Mouse (Mus musculus) hindbrain, embryonic 15.5 days (tissue): Measurements from ENCODE around the gene Zfp454. TPM values are rescaled to one million over a fixed set of nuclear protein-coding genes. Genes with fewer than 3 reads are reported as not detected.
A peak's percentile ranks its signal among the peaks of the same experiment; 100 is the strongest.

Source experiments
- ATAC-seq: fragments of 200-750 bp; cut with Nextera tagmentation; 2 replicates; pipeline ENCODE4 v1.8.0; 2017; ENCODE audit warnings: low read depth, moderate number of reproducible peaks, moderate TSS enrichment; ENCODE audit not compliant: low FRiP score
- H3K27ac ChIP-seq: fragments of 300-500 bp; sonication (generic); replicated peaks from 2 replicates; pipeline ENCODE4 v1.5.1; 2015; ENCODE audit warnings: mild to moderate bottlenecking, inconsistent platforms
- H3K27me3 ChIP-seq: fragments of 300-500 bp; sonication (generic); 2 replicates; pipeline ENCODE4 v1.6.1; 2015; ENCODE audit warnings: control low read depth, inconsistent platforms
- H3K36me3 ChIP-seq: fragments of 300-500 bp; sonication (generic); 2 replicates; pipeline ENCODE4 v1.6.1; 2015; ENCODE audit warnings: control low read depth, inconsistent platforms
- H3K4me1 ChIP-seq: fragments of 300-500 bp; sonication (generic); replicated peaks from 2 replicates; pipeline ENCODE4 v1.6.1; 2015; ENCODE audit warnings: control low read depth, inconsistent platforms
- H3K4me2 ChIP-seq: fragments of 300-500 bp; sonication (generic); 2 replicates; pipeline ENCODE4 v1.6.1; 2015; ENCODE audit warnings: moderate library complexity, mild to moderate bottlenecking, inconsistent platforms
- H3K4me3 ChIP-seq: fragments of 300-500 bp; sonication (generic); 2 replicates; pipeline ENCODE4 v1.5.1; 2015; ENCODE audit warnings: mild to moderate bottlenecking, inconsistent platforms
- H3K9ac ChIP-seq: fragments of 300-500 bp; sonication (generic); 2 replicates; pipeline ENCODE4 v1.6.1; 2015; ENCODE audit warnings: inconsistent platforms
- H3K9me3 ChIP-seq: fragments of 300-500 bp; sonication (generic); 2 replicates; pipeline ENCODE4 v1.6.1; 2016; ENCODE audit warnings: control low read depth, inconsistent platforms
- WGBS: fragments of 180-500 bp; shearing (Covaris S2); methylation state at CpG from one replicate; pipeline ENCODE4 v1.1.7; 2015; 5-methylcytosine and 5-hydroxymethylcytosine counted together
- polyA plus RNA-seq: library from polyadenylated mRNA; unstranded; fragments of >200 nt; fragmentation: Nextera tagmentation; extraction: Ambion mirVana; gene quantifications from 2 replicates; pipeline ENCODE4 v1.2.1, GENCODE M21; 2015

Gene Zfp454
- 9.5 and 11.3 TPM in 2 replicates for polyA plus RNA-seq

DNA sequence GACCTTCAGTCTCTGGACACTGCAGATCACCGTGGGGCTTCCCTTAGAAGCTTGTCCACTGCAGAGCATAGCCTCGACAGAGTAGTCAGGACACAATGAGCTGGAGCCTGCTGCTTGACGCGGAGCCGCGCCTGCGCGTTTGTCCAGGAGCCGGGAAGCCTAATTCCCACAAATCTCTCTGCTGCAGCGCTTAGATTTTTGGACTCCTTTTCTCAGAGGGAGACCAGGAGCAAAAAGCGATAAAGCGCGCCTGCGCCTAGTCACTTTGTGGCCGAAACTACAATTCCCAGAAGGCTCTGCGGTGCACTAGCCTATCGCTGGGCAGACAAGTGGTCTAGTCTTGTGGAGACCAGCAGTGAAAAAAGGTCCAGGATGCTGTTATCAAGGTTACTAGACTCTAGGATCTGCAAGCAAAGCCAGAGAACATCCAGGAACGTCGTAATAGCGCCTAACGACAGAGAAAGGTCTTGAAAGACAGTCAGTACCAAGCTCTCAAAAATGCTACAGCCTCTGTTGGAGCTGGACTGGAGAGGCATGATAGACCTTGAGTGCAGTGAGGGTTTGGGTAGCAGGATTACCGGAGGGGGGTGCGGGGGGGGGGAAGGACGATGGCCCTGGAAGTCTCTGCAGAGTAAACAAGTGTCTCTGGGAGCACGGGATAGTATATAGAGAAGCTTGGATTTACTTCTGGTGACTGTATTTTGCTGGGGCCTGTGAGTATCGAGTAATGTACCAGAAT is at the start of gene Zfp454:
Gene Zfp454 (minus strand): TSS at position 262 of the 739 bp plus-strand sequence.
- peak within 1 kb of the TSS; percentile 62 for H3K9ac ChIP-seq
- peaks cover 16% of the 10 kb centered on the region for H3K4me1 ChIP-seq
- ATAC-seq = peak; percentile 96
- WGBS = 5% methylated on average over 26 of the region's 26 CpGs
- H3K4me3 ChIP-seq = peak within 1 kb of the TSS; percentile 56
- peak within 1 kb of the TSS; percentile 77 for H3K4me2 ChIP-seq
- H3K9me3 ChIP-seq = no peaks in the 10 kb centered on the region
- peaks cover 18% of the 10 kb centered on the region for H3K36me3 ChIP-seq
- H3K27ac ChIP-seq = peak within 1 kb of the TSS; percentile 85
- no peaks in the 10 kb centered on the region for H3K27me3 ChIP-seq

DNA sequence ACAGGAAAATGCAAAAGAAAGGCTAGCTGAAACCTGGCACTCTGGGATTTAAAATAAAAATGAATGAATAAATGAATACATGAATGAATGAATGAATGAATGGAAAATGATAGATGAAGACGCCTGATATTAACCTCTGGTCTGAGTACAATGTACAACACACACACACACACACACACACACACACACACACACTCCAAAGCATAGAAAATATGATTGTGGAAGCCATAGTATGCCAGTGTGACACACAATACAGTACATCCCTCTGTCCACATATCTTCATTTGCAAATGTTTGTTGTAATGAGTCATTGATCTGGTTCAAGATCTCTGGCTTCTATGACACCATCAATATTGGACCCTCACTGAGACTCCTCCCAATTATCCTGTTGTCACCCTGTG is 44.6 kb upstream of the Zfp454 start:
- Histone ChIP-seq H3K36me3 (no peaks in the 10 kb centered on the region), H3K4me2 (peak overlapping the region; percentile 95), H3K4me3 (peak overlapping the region; percentile 76; the same call in 1 of the 2 replicates), H3K4me1 (peaks cover 14% of the 10 kb centered on the region; the same call in 1 of the 2 replicates), H3K27me3 (no peaks in the 10 kb centered on the region), H3K27ac (peak overlapping the region; percentile 91; the same call in 1 of the 2 replicates), H3K9me3 (no peaks in the 10 kb centered on the region), H3K9ac (no peak overlapping the region)
- peak; percentile 25; the same call in 1 of the 2 replicates for ATAC-seq
- 65% methylated on average over 1 of the region's 1 CpGs for WGBS

DNA sequence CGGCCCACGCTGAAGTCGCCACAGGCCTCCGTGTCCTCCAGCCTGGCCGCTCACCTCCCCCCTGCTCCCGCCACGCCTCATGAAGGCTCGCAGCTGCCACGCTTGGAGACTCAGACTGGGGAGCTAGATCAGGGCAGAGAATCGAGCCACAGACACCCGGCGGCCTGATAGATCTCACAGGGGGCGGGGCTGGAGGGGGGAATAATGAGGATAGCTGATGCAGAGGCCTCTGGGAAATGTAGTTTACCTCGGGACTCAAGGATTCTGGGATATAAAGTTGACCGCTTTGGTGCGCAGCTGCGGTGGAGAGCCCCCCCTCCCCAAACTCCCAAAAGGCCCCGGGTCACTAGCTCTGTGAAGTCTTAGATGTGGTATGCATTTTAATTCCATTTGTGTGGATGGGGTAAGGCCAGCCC is 44.0 kb upstream of the Zfp454 start, which contains the start of gene Zfp354b:
Gene Zfp354b (minus strand): TSS at position 183 of the 416 bp plus-strand sequence.
- Histone ChIP-seq H3K9ac (peak within 1 kb of the TSS; percentile 88), H3K4me3 (peak within 1 kb of the TSS; percentile 76), H3K4me2 (peak within 1 kb of the TSS; percentile 95), H3K27ac (peak within 1 kb of the TSS; percentile 91), H3K4me1 (peaks cover 14% of the 10 kb centered on the region; the same call in 1 of the 2 replicates), H3K27me3 (no peaks in the 10 kb centered on the region), H3K9me3 (no peaks in the 10 kb centered on the region), H3K36me3 (no peaks in the 10 kb centered on the region)
- under 1% methylated on average over 18 of the region's 18 CpGs for WGBS
- ATAC-seq = peak; percentile 96

DNA sequence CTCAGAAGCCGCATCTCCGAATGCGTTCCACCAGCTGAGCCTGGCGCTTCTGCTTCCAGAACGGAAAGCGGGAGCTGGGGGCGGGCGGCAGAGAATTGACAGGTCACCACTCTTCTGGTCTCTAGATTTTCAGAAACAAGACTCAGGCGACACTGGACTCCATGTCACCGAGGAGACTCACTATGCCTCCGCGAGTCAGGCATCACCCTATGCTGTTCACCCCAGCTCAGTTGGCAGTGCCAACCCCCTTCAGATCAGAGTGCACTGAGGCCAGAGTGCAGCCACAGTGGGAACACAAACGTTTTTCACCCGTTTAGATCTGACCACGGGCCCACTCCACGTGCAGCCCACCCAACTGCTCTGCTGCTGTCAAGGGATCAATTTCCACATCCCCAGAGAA is 43.6 kb upstream of the Zfp454 start:
- H3K9me3 ChIP-seq = no peaks in the 10 kb centered on the region

DNA sequence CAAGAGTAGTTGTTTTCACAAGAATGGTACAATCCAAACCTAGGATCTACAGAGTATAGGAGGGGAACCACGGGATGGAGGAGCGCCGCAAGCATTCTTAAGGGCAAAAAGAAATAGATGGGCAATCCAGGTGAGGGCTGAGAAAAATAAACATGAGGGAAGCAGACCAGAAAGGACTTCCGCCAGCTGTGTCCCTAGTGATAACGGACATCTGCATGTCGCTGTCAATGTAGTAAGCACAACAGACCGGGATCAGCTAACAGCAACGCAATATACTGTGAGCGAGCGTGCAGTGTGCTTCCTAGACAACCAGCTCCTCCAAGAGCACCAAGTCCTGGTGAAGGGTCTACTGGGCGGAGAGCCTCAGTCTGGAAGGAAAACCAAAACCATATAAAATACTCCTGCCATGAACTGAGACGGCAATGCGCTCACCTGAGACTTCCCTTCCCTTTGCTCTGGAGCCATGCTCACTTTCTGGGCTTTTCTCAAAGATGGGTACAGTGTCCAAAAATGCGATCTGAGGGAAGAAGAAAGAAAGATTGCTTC is 43.1 kb upstream of the Zfp454 start:
- peak overlapping the region; percentile 88 for H3K9ac ChIP-seq
- peak; percentile 4; the same call in 1 of the 2 replicates for ATAC-seq
- H3K36me3 ChIP-seq = peaks cover 4% of the 10 kb centered on the region; the same call in 1 of the 2 replicates
- 22% methylated on average over 14 of the region's 14 CpGs for WGBS
- no peaks in the 10 kb centered on the region for H3K9me3 ChIP-seq
- peak overlapping the region; percentile 91 for H3K27ac ChIP-seq
- H3K4me1 ChIP-seq = peaks cover 14% of the 10 kb centered on the region; the same call in 1 of the 2 replicates
- H3K4me3 ChIP-seq = peak overlapping the region; percentile 76
- no peaks in the 10 kb centered on the region for H3K27me3 ChIP-seq
- peak overlapping the region; percentile 95 for H3K4me2 ChIP-seq

More for the DNA sequence above, 43.6 kb upstream of the Zfp454 start:
- Histone ChIP-seq H3K4me1 (peaks cover 14% of the 10 kb centered on the region; the same call in 1 of the 2 replicates), H3K9ac (peak overlapping the region; percentile 88), H3K27me3 (no peaks in the 10 kb centered on the region), H3K27ac (peak overlapping the region; percentile 91), H3K4me3 (peak overlapping the region; percentile 76), H3K36me3 (no peaks in the 10 kb centered on the region), H3K4me2 (peak overlapping the region; percentile 95)
- peak; percentile 75; the same call in 1 of the 2 replicates for ATAC-seq
- 0% methylated on average over 16 of the region's 16 CpGs for WGBS

DNA sequence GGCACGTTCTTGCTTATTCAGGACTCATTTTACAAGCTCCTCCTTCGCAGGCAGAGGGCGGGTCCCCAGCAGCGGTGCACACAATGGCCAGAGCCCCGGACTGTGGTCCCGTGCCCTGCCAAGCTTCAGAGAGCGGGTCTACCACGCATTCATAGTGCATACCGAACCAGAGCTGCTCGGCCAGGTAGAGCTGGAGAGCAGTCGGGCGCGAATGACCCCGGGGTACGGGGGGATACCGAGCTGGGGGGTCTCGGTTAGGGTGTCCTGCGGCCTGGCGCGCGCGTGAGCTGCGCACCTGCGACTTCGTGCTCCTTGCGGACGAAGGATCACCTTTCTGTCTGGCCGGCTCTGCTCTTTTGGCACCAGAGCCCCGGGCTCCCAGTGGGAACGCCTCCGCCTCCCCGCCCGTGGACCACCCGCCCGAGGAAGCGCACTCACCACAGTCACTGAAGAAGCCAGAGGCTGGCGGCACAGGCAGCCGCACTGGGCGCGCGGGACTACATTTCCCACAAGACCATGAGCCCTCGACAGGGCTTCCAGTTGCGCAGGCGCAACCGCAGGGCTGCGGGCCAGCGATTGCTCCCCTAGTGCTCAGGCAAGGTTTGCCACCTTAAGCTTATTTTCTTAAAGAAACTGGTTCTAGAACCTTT is 28.3 kb upstream of the Zfp454 start, which contains the start of gene Zfp2:
Gene Zfp2 (minus strand): TSS at position 495 of the 650 bp plus-strand sequence.
- Histone ChIP-seq H3K4me3 (peak within 1 kb of the TSS; percentile 67), H3K36me3 (peaks cover 18% of the 10 kb centered on the region), H3K4me1 (peaks cover 14% of the 10 kb centered on the region), H3K9me3 (peaks cover 9% of the 10 kb centered on the region; the same call in 1 of the 2 replicates), H3K4me2 (peak within 1 kb of the TSS; percentile 54), H3K27me3 (no peaks in the 10 kb centered on the region), H3K27ac (peak within 1 kb of the TSS; percentile 95), H3K9ac (peak within 1 kb of the TSS; percentile 96)
- ATAC-seq = peak; percentile 98
- WGBS = under 1% methylated on average over 46 of the region's 47 CpGs

DNA sequence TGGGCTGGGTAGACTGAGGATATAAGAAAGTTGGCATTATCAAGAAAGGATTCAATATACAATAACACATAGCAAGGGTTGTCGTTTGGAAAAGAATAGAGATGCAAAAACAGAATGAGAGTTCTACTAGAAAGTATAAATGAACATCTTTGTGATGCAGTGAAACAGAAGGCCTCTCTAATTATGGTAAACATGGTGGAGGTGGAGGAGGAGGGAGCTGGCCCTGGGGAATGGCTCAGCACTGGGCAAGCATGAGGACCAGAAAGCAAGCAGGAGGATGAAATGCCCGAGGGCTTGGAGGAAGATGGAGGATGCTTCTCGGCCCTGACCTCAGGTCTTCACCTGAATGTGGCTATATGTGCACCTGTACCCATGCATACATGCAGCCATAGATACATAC is 27.0 kb upstream of the Zfp454 start:
- H3K36me3 ChIP-seq = peaks cover 32% of the 10 kb centered on the region
- 97% methylated on average over 3 of the region's 3 CpGs for WGBS
- peaks cover 14% of the 10 kb centered on the region for H3K4me1 ChIP-seq
- ATAC-seq = no peak
- no peaks in the 10 kb centered on the region for H3K27me3 ChIP-seq
- H3K9me3 ChIP-seq = peaks cover 17% of the 10 kb centered on the region; the same call in 1 of the 2 replicates
- H3K4me3 ChIP-seq = peak overlapping the region; percentile 67; the same call in 1 of the 2 replicates
- H3K4me2 ChIP-seq = peak overlapping the region; percentile 54
- 0 out of 2 replicates have a peak overlapping the region, but pooled peaks have one; percentile 95 for H3K27ac ChIP-seq
- no peak overlapping the region for H3K9ac ChIP-seq

DNA sequence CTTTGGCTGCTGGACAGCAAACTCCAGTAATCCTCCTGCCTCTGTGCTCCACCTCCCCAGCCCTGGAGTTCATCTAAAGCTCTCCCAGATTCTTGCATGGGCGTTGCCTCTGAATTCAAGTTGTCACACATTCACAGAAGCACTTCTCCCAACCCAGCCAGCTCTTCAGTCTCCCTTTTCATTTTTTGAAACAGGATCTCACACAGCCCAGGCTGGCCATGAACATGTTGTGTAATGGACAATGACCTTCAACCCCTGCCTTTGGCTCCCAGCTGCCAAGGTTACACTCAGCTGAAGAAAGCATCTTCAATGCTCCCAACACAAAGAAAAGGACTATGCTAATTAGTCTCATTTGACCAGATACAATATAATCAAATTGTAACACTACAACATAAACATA is 25.9 kb upstream of the Zfp454 start:
- 79% methylated on average over 1 of the region's 1 CpGs for WGBS
- Histone ChIP-seq H3K36me3 (peaks cover 43% of the 10 kb centered on the region), H3K9ac (no peak overlapping the region), H3K4me1 (peaks cover 14% of the 10 kb centered on the region), H3K27me3 (no peaks in the 10 kb centered on the region), H3K27ac (no peak overlapping the region), H3K4me3 (no peak overlapping the region), H3K4me2 (no peak overlapping the region), H3K9me3 (peaks cover 26% of the 10 kb centered on the region; the same call in 1 of the 2 replicates)
- ATAC-seq = no peak

DNA sequence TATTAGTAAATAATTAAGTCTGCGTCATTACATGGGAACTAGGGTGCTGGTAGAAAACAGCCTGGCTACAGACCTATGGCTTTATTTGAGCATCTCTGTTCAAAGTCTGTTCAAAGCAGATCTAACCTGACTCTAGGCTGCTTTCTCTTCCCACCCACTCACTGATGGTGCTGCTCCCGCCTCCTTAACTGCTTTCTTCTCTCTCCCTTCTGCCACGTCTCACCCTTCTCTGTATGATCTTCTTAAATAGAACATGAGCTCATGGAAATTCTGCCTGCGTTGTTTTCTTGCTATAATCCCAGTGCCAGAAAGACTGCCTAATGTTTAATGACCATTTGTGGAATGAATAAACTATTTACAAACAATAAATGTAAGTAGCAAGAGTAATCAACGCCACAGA is 20.7 kb upstream of the Zfp454 start:
- Histone ChIP-seq H3K4me2 (no peak overlapping the region), H3K27ac (no peak overlapping the region), H3K9ac (no peak overlapping the region), H3K4me1 (no peaks in the 10 kb centered on the region), H3K9me3 (peaks cover 61% of the 10 kb centered on the region), H3K36me3 (peaks cover 93% of the 10 kb centered on the region), H3K27me3 (no peaks in the 10 kb centered on the region), H3K4me3 (no peak overlapping the region)
- WGBS = 89% methylated on average over 5 of the region's 5 CpGs
- no peak for ATAC-seq

DNA sequence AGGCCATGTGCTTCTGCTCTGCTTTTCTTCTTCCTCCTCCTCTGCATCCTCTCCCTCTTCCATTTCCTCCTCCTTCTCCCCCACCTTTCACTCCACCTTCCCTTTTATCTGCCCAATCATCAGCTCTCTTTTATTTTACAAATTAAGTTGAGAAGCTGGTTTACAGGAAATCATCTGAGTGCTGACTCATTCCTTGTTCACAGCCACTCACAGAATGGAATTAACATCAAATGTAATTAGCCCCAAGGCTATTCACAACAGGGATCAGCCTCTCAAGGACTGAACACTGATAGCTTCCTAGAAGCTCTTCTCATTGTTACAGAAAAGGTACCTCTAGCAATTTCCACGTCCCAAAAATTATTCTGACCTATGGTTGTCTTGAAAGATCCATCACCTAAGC is 9.9 kb upstream of the Zfp454 start:
- Histone ChIP-seq H3K4me2 (no peak overlapping the region), H3K4me1 (no peaks in the 10 kb centered on the region), H3K4me3 (no peak overlapping the region), H3K9ac (no peak overlapping the region), H3K36me3 (peaks cover 65% of the 10 kb centered on the region), H3K9me3 (peaks cover 56% of the 10 kb centered on the region), H3K27ac (no peak overlapping the region), H3K27me3 (no peaks in the 10 kb centered on the region)
- no peak for ATAC-seq
- 88% methylated on average over 1 of the region's 1 CpGs for WGBS

DNA sequence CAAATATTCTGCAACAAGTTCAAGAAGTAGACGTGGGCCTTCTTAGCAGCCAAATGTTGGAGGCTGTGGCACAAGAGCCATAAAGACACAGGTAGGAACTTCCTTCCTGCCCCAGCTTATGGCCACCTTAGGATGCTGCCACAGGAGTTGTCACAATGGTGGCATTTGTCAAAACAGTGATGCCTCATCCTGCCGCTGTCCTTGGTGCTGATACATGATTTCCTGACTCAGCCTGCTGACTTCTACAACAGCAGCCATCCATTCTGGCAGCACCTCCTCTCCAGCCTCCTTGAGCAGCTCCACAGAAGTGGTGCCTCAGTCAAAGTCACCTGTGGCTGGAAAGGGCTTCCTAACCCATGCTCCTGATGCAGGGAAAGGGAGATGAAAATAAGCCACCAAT is 5.0 kb upstream of the Zfp454 start:
- H3K4me3 ChIP-seq = no peak overlapping the region
- H3K9me3 ChIP-seq = peaks cover 9% of the 10 kb centered on the region; the same call in 1 of the 2 replicates
- H3K27me3 ChIP-seq = no peaks in the 10 kb centered on the region
- H3K9ac ChIP-seq = no peak overlapping the region
- ATAC-seq = no peak
- peaks cover 21% of the 10 kb centered on the region for H3K36me3 ChIP-seq
- no peak overlapping the region for H3K4me2 ChIP-seq
- 55% methylated on average over 2 of the region's 2 CpGs for WGBS
- H3K27ac ChIP-seq = no peak overlapping the region
- 0 out of 2 replicates have a peak, but pooled peaks cover 4% of the 10 kb centered on the region for H3K4me1 ChIP-seq
